Mouse (Mus musculus) ovary, adult 18-20 months (tissue): ENCODE results near the gene 4930522L14Rik.
"Not testable (repeated sequence)": the region's sequence is repeated elsewhere in the genome, so short reads cannot be mapped to it uniquely, and the experiment has no call there.

ENCODE experiments used
- DNase-seq: peaks from one replicate; pipeline ENCODE4 v3.0.0; 2022; ENCODE audit warnings: low spot score, mixed read lengths

Gene 4930522L14Rik

GRCm38 (mm10) chr5:109751391-109752071, at the start of gene 4930522L14Rik:
Gene 4930522L14Rik (minus strand): TSS chr5:109751886.
- peak; percentile 55 for DNase-seq

DNA sequence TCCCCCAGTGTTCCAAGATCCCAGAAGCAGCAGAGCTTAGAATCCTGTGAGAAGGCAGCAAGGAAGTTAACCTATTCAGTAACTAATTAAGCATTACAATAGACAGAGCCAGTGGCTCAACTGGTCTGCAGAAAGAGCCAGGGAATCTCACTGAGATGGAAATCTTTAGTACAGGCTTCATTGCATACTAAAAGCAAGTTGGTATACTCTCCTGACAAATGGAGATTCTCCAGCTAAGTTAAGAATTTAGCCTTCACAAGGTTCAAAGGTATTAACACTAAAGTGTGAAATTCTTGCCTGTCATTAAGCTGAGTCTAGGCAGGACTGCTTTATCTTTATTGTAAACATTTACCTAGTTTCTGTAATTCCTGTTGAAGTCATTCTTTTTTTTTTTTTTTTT, 49.8 kb upstream of the 4930522L14Rik start:
- DNase-seq: not testable (repeated sequence)

- not testable (repeated sequence) for DNase-seq
These were observed 48.3 kb upstream of the 4930522L14Rik start for GRCm38 (mm10) chr5:109799948-109800347.

DNA sequence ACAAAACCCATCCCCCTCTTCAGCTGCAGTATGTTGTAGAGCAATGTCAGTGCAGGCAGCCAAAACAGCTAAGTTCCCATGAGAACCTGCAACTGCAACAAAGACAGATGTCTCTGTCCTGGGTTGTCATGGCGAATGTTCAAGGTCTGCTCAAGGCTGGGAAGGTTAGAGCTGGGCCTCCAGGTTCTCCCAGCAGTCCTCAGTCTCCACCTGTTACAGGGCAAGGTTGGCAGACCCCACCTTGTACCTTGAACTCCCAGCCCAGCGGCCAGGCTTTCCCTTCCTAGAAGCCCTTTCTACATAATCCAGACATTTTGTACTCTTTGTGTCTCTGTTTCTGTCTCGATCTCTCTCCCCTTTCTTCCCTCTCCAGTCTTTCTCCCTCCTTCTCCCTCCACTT, 45.3 kb upstream of the 4930522L14Rik start:
- DNase-seq: not testable (repeated sequence)

- DNase-seq: peak; percentile 22
These were observed 44.4 kb upstream of the 4930522L14Rik start for GRCm38 (mm10) chr5:109795967-109796652.

DNA sequence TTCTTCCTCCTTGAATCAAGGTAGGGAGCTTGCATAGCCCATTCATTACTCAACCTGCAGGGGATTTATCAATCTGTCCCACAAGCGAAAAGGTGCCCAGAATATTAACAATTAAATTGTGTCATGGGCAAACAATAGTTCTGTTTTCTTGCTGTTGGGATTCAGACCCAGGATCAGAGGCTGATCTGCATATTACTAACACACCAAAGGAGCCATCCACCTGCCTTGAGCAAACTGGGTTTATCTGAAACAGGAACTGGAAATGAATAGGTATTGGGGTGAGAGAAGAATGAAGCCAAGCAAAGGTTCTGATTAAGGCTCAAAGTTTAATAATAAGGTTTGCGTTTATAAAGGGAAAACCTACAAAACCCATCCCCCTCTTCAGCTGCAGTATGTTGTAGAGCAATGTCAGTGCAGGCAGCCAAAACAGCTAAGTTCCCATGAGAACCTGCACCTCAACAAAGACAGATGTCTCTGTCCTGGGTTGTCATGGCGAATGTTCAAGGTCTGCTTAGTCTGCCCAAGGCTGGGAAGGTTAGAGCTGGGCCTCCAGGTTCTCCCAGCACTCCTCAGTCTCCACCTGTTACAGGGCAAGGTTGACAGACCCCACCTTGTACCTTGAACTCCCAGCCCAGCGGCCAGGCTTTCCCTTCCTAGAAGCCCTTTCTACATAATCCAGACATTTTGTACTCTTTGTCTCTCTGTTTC, 541 bp upstream of the 4930522L14Rik start:
- DNase-seq: not testable (repeated sequence)

DNA sequence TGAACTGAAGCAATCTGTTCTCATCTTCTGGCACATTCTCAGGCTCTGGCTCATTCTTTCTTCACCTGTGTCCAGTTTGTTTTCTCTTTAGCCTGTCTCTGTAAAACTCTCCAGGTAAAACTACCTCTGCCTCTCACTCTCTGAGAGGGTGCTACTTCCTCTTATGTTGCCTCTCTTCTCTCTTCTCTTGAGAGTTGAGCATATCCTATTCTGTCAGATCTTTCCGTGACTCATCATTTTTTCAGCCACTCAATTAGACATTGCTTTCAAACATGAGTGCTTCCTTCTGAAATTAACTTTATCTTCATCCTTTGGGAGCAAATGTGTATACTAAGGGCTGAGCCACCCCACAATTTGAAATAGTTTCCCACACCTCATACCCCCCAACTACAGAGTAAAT, 6.6 kb downstream of the 4930522L14Rik start:
- not testable (repeated sequence) for DNase-seq

DNA sequence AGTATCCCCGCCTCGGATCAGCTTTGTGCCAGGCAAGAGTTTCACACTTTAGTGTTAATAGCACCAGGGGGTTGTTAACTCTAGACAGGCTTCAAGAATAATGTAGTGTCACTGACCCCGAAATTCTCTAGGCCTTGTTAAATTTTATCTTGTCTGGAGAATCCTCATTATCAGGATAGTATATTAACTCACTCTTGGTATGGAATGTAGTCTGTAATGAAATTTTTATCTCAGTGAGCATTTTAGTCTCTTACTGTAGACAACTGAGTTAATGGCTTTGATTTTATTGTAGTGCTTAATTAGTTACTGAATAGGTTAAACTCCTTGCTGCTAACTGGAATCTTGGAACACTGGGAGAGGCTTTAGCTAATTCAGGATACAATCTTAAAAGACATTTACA, 34.3 kb downstream of the 4930522L14Rik start:
- not testable (repeated sequence) for DNase-seq

DNA sequence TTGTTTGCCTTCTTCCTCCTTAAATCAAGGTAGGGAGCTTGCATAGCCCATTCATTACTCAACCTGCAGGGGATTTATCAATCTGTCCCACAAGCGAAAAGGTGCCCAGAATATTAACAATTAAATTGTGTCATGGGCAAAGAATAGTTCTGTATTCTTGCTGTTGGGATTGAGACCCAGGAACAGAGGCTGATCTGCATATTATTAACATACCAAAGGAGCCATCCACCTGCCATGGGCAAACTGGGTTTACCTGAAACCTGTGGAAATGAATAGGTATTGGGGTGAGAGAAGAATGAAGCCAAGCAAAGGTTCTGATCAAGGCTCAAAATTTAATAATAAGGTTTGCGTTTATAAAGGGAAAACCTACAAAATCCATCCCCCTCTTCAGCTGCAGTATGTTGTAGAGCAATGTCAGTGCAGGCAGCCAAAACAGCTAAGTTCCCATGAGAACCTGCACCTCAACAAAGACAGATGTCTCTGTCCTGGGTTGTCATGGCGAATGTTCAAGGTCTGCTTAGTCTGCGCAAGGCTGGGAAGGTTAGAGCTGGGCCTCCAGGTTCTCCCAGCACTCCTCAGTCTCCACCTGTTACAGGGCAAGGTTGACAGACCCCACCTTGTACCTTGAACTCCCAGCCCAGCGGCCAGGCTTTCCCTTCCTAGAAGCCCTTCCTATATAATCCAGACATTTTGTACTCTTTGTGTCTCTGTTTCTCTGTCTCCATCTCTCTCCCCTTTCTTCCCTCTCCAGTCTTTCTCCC, 60.3 kb downstream of the 4930522L14Rik start:
- not testable (repeated sequence) for DNase-seq

DNA sequence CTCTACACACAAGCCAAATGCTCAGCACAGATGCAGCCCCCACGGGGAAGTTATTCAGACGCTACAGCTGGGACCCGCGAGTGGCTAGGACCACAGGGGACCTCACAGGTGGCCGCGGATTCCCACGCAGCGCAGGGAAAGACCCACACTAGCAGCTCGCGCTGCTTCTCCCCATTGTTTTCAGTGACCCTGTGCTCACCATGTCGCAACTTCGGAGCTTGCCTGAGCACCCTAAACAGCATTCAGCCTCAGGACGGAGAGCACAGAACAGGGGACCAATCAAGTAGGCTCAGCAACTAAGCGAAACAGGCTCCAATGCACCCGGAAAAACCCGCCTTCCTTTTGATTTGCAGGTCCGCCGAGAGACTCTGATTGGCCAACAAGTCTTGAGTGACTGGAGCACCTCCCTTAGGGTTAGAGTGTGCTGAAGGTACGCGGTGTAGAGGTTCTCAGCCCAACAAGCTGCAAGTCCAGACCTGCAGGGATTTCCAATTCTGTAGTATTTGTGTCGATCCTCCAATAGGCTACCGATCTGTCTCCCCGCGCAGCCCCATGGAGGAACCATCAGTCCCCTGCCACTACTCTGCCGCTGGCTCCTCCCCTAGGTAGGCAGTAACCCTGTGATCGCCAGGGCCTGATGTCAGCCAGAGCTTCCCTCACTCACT, 61.0 kb downstream of the 4930522L14Rik start, which contains the start of gene 5430403G16Rik:
TSS of gene 5430403G16Rik (minus strand) at position 505 of the 665 bp plus-strand sequence.
- peak; percentile 73 for DNase-seq
